Mouse (Mus musculus) adrenal gland, adult 2 months (tissue): Measurements from ENCODE around the gene Ctcfl. TPM values are rescaled to one million over a fixed set of nuclear protein-coding genes. Genes with fewer than 3 reads are reported as not detected.

Experiments used
- DNase-seq: peaks from one replicate; pipeline ENCODE4 v3.0.0; 2021
- polyA plus RNA-seq: library from polyadenylated mRNA; depleted of rRNA; stranded (reverse); fragments of >200 nt; gene quantifications from 2 replicates; pipeline ENCODE4 v1.2.3, GENCODE M21; 2012
- total RNA-seq, 2 experiments: library from RNA; stranded (reverse); gene quantifications; 2 replicates each; pipeline ENCODE4 v1.2.3; 2021

The Ctcfl gene
- total and polyA plus RNA-seq, 3 experiments, result 0.10 to 0.12 TPM; not detected in 1

GRCm38 (mm10) chr2:173083712-173084475 lies 35.4 kb downstream of the Ctcfl start:
- DNase-seq, result peak; percentile 20

- DNase-seq, result no peak
Observed at GRCm38 (mm10) chr2:173083106-173083505, 36.2 kb downstream of the Ctcfl start.

- no peak for DNase-seq
Observed at GRCm38 (mm10) chr2:173082706-173083105, 36.6 kb downstream of the Ctcfl start.

- DNase-seq, result peak; percentile 80
Observed at GRCm38 (mm10) chr2:173080785-173081241, 38.5 kb downstream of the Ctcfl start.

GRCm38 (mm10) chr2:173079766-173080549 lies 39.4 kb downstream of the Ctcfl start:
- no peak for DNase-seq

- no peak for DNase-seq
Observed at GRCm38 (mm10) chr2:173076921-173077320, 42.4 kb downstream of the Ctcfl start.

- DNase-seq, result no peak
Observed at GRCm38 (mm10) chr2:173073666-173074065, 45.7 kb downstream of the Ctcfl start.

- DNase-seq, result no peak
Observed at GRCm38 (mm10) chr2:173072948-173073347, 46.4 kb downstream of the Ctcfl start.

GRCm38 (mm10) chr2:173064864-173065263 lies 54.5 kb downstream of the Ctcfl start:
- no peak for DNase-seq

- DNase-seq, result no peak
Observed at GRCm38 (mm10) chr2:173063219-173063618, 56.1 kb downstream of the Ctcfl start.

- DNase-seq, result no peak
Observed at GRCm38 (mm10) chr2:173061443-173062351, 57.6 kb downstream of the Ctcfl start.

GRCm38 (mm10) chr2:173060450-173060849 lies 58.9 kb downstream of the Ctcfl start:
- DNase-seq, result no peak

- DNase-seq, result no peak
Observed at GRCm38 (mm10) chr2:173058263-173058662, 61.1 kb downstream of the Ctcfl start.

- DNase-seq, result no peak
Observed at GRCm38 (mm10) chr2:173057623-173058022, 61.7 kb downstream of the Ctcfl start.

- DNase-seq, result no peak
Observed at GRCm38 (mm10) chr2:173056882-173057315, 62.4 kb downstream of the Ctcfl start.

GRCm38 (mm10) chr2:173056303-173056881 lies 62.9 kb downstream of the Ctcfl start:
- no peak for DNase-seq

- DNase-seq, result no peak
Observed at GRCm38 (mm10) chr2:173053846-173054245, 65.5 kb downstream of the Ctcfl start.

- no peak for DNase-seq
Observed at GRCm38 (mm10) chr2:173052881-173053280, 66.4 kb downstream of the Ctcfl start.

- DNase-seq, result no peak
Observed at GRCm38 (mm10) chr2:173050604-173051382, 68.5 kb downstream of the Ctcfl start.

- no peak for DNase-seq
Observed at GRCm38 (mm10) chr2:173049817-173050216, 69.5 kb downstream of the Ctcfl start.

GRCm38 (mm10) chr2:173049231-173049630 lies 70.1 kb downstream of the Ctcfl start:
- no peak for DNase-seq
